ENCODE assay signal across 15 mouse cellular contexts in the genomic region with DNA sequence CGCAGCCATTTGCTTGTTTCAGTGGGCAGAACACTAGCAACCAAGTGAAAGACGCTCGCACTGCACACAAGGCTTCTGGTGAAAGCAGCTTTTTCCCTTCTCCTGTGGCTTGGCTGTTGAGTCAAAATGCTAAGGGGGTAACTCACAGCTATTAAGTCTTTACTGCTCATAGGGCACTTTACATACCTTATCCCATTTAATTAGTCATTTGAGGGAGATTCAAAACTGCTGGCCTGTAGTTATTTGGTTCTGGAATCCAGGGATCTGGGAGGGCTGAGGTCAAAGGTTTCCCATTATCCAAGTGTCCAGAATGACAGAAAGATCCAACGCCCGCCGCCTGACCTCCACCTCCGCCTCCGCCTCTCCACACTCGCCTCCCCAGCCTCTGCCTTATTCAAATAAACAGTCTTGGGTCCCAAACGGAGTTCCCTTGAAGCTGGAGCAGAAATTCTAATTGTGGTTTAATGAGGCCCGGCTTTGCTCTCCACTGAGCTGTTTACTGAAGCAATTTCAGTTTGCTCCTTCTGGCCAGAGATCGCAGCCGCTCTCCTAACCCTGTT.
DNase-seq lines count a peak whose midpoint lies in the region; ATAC-seq and TF ChIP-seq lines count a peak whose summit lies in the region.
"Had no signal": no experiment of that assay in that cellular context is flagged by ENCODE, and none has a peak within 500 bp of the region (broad histone marks: within the 10 kb centered on the region; RNA-seq: fewer than 3 reads in every experiment).

No protein-coding gene starts in this region.

- ATAC-seq in lung, embryonic 14.5 days (ENCODE audit: insufficient read depth): peak; percentile 21; the same call in 1 of the 2 replicates
- no peak for ATAC-seq in lung, postnatal 0 days
- ATAC-seq in kidney, embryonic 15.5 days (replicated peaks; ENCODE audit: low FRiP score): peak; percentile 76
- ATAC-seq: Patski had no signal

- peaks cover 8% of the 10 kb centered on the region; the same call in 1 of the 2 replicates for H3K4me1 ChIP-seq in lung, embryonic 14.5 days (ENCODE audit: insufficient read depth)
- H3K4me1 ChIP-seq in lung, postnatal 0 days (ENCODE audit: insufficient read depth, low read depth, low read length): no peaks in the 10 kb centered on the region
- peaks cover 44% of the 10 kb centered on the region for H3K4me1 ChIP-seq in kidney, embryonic 15.5 days

- peak; percentile 66 for DNase-seq in lung, embryonic 14.5 days
- DNase-seq in lung, postnatal 0 days (ENCODE audit: low spot score): no peak
- DNase-seq in embryo, embryonic 9.5 days (ENCODE audit: extremely low spot score): peak; percentile 87
- DNase-seq in lung, postnatal 4 days: peak; percentile 24 to 54
- DNase-seq in spleen, postnatal 4 days (ENCODE audit: low spot score in 2 of 2): no peak
- DNase-seq in ovary, adult 18-20 months (ENCODE audit: low spot score): no peak
- DNase-seq in layer of hippocampus, adult 11-12 months (ENCODE audit: low spot score): no peak
- DNase-seq: cerebellum, adult 8-10 months; gastrocnemius, postnatal 36 days; heart, postnatal 36 days; right cerebral cortex, postnatal 25 days had no signal

- 23% methylated on average over 13 of the region's 13 CpGs for WGBS in lung, embryonic 14.5 days
- 43% methylated on average over 13 of the region's 13 CpGs for WGBS in lung, postnatal 0 days
- 22% methylated on average over 13 of the region's 13 CpGs for WGBS in kidney, embryonic 15.5 days

- no peak for TF ChIP-seq EP300 in lung, postnatal 0 days (IDR thresholded peaks at IDR 0.05)

- H3K4me2 ChIP-seq in lung, embryonic 14.5 days: no peak overlapping the region
- H3K4me2 ChIP-seq in lung, postnatal 0 days (replicated peaks; ENCODE audit: low read depth, low read length): no peak overlapping the region
- peak overlapping the region; percentile 0 for H3K4me2 ChIP-seq in kidney, embryonic 15.5 days

- TF ChIP-seq CTCF in lung, embryonic 14.5 days (IDR thresholded peaks at IDR 0.05; ENCODE audit: low read depth): no peak
- TF ChIP-seq CTCF in lung, postnatal 0 days (IDR thresholded peaks at IDR 0.05): no peak

- no peak overlapping the region for H3K9ac ChIP-seq in lung, embryonic 14.5 days
- H3K9ac ChIP-seq in lung, postnatal 0 days (replicated peaks; ENCODE audit: low read depth): no peak overlapping the region
- H3K9ac ChIP-seq in kidney, embryonic 15.5 days: no peak overlapping the region

- H3K4me3 ChIP-seq in lung, embryonic 14.5 days (ENCODE audit: low read depth, low read length): no peak overlapping the region
- no peak overlapping the region for H3K4me3 ChIP-seq in lung, postnatal 0 days (ENCODE audit: low read depth, low read length)
- no peak overlapping the region for H3K4me3 ChIP-seq in kidney, embryonic 15.5 days (replicated peaks)
- H3K4me3 ChIP-seq: erythroblast, embryonic 14.5 days; layer of hippocampus, adult 2 months had no signal

- no peaks in the 10 kb centered on the region for H3K9me3 ChIP-seq in lung, embryonic 14.5 days (ENCODE audit: low read depth, low read length)
- H3K9me3 ChIP-seq in lung, postnatal 0 days (ENCODE audit: low read length): no peaks in the 10 kb centered on the region
- H3K9me3 ChIP-seq in kidney, embryonic 15.5 days (replicated peaks): no peaks in the 10 kb centered on the region

- H3K27me3 ChIP-seq in lung, embryonic 14.5 days (ENCODE audit: insufficient read depth, low read length): no peaks in the 10 kb centered on the region
- no peaks in the 10 kb centered on the region for H3K27me3 ChIP-seq in lung, postnatal 0 days (replicated peaks; ENCODE audit: insufficient read depth, low read length)
- H3K27me3 ChIP-seq in kidney, embryonic 15.5 days: no peaks in the 10 kb centered on the region
- H3K27me3 ChIP-seq: Patski had no signal

- no peaks in the 10 kb centered on the region for H3K36me3 ChIP-seq in lung, embryonic 14.5 days (ENCODE audit: insufficient read depth)
- no peaks in the 10 kb centered on the region for H3K36me3 ChIP-seq in lung, postnatal 0 days (ENCODE audit: insufficient read depth, low read length)
- no peaks in the 10 kb centered on the region for H3K36me3 ChIP-seq in kidney, embryonic 15.5 days

- no peak overlapping the region for H3K27ac ChIP-seq in lung, embryonic 14.5 days (ENCODE audit: low read depth)
- no peak overlapping the region for H3K27ac ChIP-seq in lung, postnatal 0 days (ENCODE audit: low read length)
- H3K27ac ChIP-seq in kidney, embryonic 15.5 days: peak overlapping the region; percentile 78
- H3K27ac ChIP-seq: layer of hippocampus, adult 2 months had no signal

Comparison
In these comparisons a context has a peak if more than half of its experiments do, and no peak if none do; other contexts are left out.
1. DNase-seq: peak in lung, embryonic 14.5 days (single experiment), embryo, embryonic 9.5 days (single experiment) and lung, postnatal 4 days (2 of 2); none in lung, postnatal 0 days (single experiment), spleen, postnatal 4 days (0 of 2), ovary, adult 18-20 months (single experiment) and layer of hippocampus, adult 11-12 months (single experiment).